Mouse (Mus musculus) embryonic facial prominence, embryonic 11.5 days (tissue): ENCODE measurements around the gene Abraxas2. TPM values are rescaled to one million over a fixed set of nuclear protein-coding genes. Genes with fewer than 3 reads are reported as not detected.

Source experiments
- ATAC-seq: fragments of 200-750 bp; cut with Nextera tagmentation; replicated peaks from 2 replicates; pipeline ENCODE4 v1.8.0; 2017; ENCODE audit warnings: low read depth; ENCODE audit not compliant: insufficient number of reproducible peaks, low FRiP score, low TSS enrichment
- DNase-seq: peaks from one replicate; pipeline ENCODE4 v3.0.0-alpha.2; 2015; ENCODE audit warnings: low spot score
- H3K27ac ChIP-seq: fragments of 300-500 bp; sonication (generic); replicated peaks from 2 replicates; pipeline ENCODE4 v1.5.1; 2014; ENCODE audit warnings: mild to moderate bottlenecking, low read depth, low read length, control low read depth
- H3K27me3 ChIP-seq: fragments of 300-500 bp; sonication (generic); 2 replicates; pipeline ENCODE4 v1.6.1; 2014; ENCODE audit warnings: mild to moderate bottlenecking, low read length, moderate library complexity, mixed read lengths; ENCODE audit not compliant: control insufficient read depth, insufficient read depth
- H3K36me3 ChIP-seq: fragments of 300-500 bp; sonication (generic); replicated peaks from 2 replicates; pipeline ENCODE4 v1.6.1; 2014; ENCODE audit warnings: low read depth, mild to moderate bottlenecking, low read length, moderate library complexity, mixed read lengths; ENCODE audit not compliant: control insufficient read depth, insufficient read depth
- H3K4me1 ChIP-seq: fragments of 300-500 bp; sonication (generic); 2 replicates; pipeline ENCODE4 v1.6.1; 2014; ENCODE audit warnings: low read length, mixed read lengths; ENCODE audit not compliant: control insufficient read depth, insufficient read depth
- H3K4me2 ChIP-seq: fragments of 300-500 bp; sonication (generic); 2 replicates; pipeline ENCODE4 v1.6.1; 2014; ENCODE audit warnings: low read depth, mild to moderate bottlenecking, control low read depth, low read length, moderate library complexity
- H3K4me3 ChIP-seq: fragments of 300-500 bp; sonication (generic); 2 replicates; pipeline ENCODE4 v1.5.1; 2014; ENCODE audit warnings: low read depth, low read length, control low read depth
- H3K9ac ChIP-seq: fragments of 300-500 bp; sonication (generic); replicated peaks from 2 replicates; pipeline ENCODE4 v1.6.1; 2014; ENCODE audit warnings: mild to moderate bottlenecking, control low read depth, low read length
- H3K9me3 ChIP-seq: fragments of 300-500 bp; sonication (generic); replicated peaks from 2 replicates; pipeline ENCODE4 v1.6.1; 2016; ENCODE audit warnings: mild to moderate bottlenecking, low read length, inconsistent platforms, mixed read lengths; ENCODE audit not compliant: control insufficient read depth
- WGBS: fragments of 180-500 bp; shearing (Covaris S2); extraction: QIAGEN DNeasy Blood & Tissue Kit; methylation state at CpG from one replicate; pipeline ENCODE4 v1.1.7; 2014; 5-methylcytosine and 5-hydroxymethylcytosine counted together
- polyA plus RNA-seq: library from polyadenylated mRNA; unstranded; fragments of >200 nt; fragmentation: Nextera tagmentation; extraction: Ambion mirVana; gene quantifications from 2 replicates; pipeline ENCODE4 v1.2.1, GENCODE M21; 2014

The Abraxas2 gene
- polyA plus RNA-seq, 1 experiment from 2014 or later = 41.3 TPM

- Histone ChIP-seq H3K4me2 (peak overlapping the region; percentile 91), H3K27me3 (no peaks in the 10 kb centered on the region), H3K9me3 (no peaks in the 10 kb centered on the region), H3K4me3 (peak overlapping the region; percentile 72), H3K36me3 (no peaks in the 10 kb centered on the region), H3K4me1 (peaks cover 13% of the 10 kb centered on the region), H3K9ac (peak overlapping the region; percentile 91), H3K27ac (peak overlapping the region; percentile 81)
- 3% methylated on average over 7 of the region's 7 CpGs for WGBS
- ATAC-seq (no peak), DNase-seq (no peak)
These were observed 45.0 kb upstream of the Abraxas2 start for GRCm38 (mm10) chr7:132814089-132814450.

DNA sequence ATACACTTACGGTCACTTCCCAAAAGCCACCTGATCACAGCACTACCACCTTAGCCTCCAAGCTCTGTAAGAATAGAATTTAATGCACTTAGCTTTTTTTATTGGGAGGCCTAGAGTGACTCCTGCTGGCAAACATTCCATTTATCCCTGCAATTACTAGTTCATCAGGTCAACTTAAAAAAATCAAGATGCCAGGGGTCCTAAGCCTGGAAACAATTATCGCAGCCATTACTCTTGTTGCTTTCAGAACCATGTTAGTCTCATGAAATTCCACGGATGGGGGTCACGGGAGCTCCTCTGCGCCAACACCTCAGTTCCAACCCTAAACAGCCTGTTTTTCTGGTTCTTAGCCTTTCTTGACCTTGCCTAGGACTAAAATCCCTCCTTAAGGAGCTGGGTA, 43.9 kb upstream of the Abraxas2 start:
- DNase-seq (peak; percentile 83), ATAC-seq (no peak)
- WGBS = 24% methylated on average over 5 of the region's 5 CpGs
- H3K36me3 ChIP-seq = no peaks in the 10 kb centered on the region
- H3K9me3 ChIP-seq = no peaks in the 10 kb centered on the region
- peaks cover 9% of the 10 kb centered on the region for H3K4me1 ChIP-seq
- no peak overlapping the region for H3K4me3 ChIP-seq
- H3K27me3 ChIP-seq = no peaks in the 10 kb centered on the region
- no peak overlapping the region for H3K27ac ChIP-seq
- H3K4me2 ChIP-seq = no peak overlapping the region
- no peak overlapping the region for H3K9ac ChIP-seq

GRCm38 (mm10) chr7:132816528-132816927, 42.5 kb upstream of the Abraxas2 start:
- Histone ChIP-seq H3K27ac (no peak overlapping the region), H3K4me1 (no peaks in the 10 kb centered on the region), H3K4me3 (no peak overlapping the region), H3K36me3 (no peaks in the 10 kb centered on the region), H3K4me2 (no peak overlapping the region), H3K9me3 (no peaks in the 10 kb centered on the region), H3K27me3 (no peaks in the 10 kb centered on the region), H3K9ac (no peak overlapping the region)
- 70% methylated on average over 2 of the region's 2 CpGs for WGBS
- ATAC-seq (no peak), DNase-seq (no peak)

DNA sequence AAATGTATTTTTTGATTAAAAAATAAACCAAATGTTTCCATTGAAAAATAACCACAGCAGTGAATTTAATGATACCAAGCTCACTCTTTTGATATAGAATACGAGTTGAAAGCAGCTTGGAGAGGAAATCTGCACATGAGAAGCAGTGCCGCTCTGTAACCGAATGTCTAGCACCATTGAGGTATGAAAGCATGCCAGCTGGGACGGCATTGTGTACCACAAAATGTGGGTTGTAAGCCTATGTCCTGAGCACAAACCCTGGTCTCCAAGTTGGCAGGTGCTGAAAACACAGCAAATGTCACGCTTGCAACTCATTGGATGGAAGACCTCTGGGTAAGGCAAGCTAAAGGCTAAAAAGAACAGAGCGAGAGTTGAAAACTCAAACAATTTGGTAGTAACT, 42.0 kb upstream of the Abraxas2 start:
- Histone ChIP-seq H3K27me3 (no peaks in the 10 kb centered on the region), H3K4me1 (no peaks in the 10 kb centered on the region), H3K9me3 (no peaks in the 10 kb centered on the region), H3K27ac (no peak overlapping the region), H3K36me3 (no peaks in the 10 kb centered on the region), H3K4me3 (no peak overlapping the region), H3K9ac (no peak overlapping the region), H3K4me2 (no peak overlapping the region)
- ATAC-seq (no peak), DNase-seq (no peak)
- WGBS = 89% methylated on average over 6 of the region's 6 CpGs

DNA sequence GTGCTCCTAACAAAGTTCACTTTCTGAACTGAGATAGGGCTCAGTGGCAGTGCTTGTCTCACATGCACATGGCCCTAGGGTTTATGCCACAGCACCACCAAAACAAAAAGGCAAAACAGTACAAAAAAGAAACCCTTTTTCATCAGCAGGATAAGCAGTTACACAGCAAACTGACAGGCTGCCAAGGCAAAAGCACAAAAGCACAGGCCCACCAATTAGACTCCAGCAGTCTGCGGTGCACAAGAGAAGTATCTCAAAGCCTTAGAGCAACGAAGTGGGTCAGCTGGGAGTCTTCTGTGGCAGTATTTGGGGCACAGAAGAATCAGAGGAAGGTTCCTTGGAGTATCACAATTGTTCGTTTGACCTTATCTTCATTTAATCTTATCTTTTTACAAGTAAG, 38.3 kb upstream of the Abraxas2 start:
- ATAC-seq (no peak), DNase-seq (no peak)
- Histone ChIP-seq H3K4me2 (no peak overlapping the region), H3K36me3 (no peaks in the 10 kb centered on the region), H3K27ac (no peak overlapping the region), H3K9ac (no peak overlapping the region), H3K9me3 (no peaks in the 10 kb centered on the region), H3K27me3 (no peaks in the 10 kb centered on the region), H3K4me1 (no peaks in the 10 kb centered on the region), H3K4me3 (no peak overlapping the region)
- WGBS = 76% methylated on average over 3 of the region's 3 CpGs

DNA sequence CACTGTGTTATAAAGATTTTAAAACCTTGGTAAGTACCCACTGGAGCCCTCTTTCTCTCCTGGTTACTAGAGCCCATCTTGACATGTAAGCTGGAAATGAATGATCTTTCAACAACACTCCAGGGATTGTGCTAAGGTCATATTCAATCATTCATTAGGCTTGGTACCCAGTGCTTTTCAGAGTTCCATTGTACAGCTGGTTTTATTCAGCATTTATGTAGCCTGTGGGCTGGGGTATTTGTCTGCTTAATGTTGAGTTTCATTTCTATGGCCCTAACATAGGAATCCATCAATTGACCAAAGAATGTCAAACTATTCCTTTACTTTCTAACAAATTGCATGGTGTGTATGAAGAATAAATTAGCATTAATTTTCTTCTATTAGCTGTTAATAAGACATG, 35.2 kb upstream of the Abraxas2 start:
- Histone ChIP-seq H3K9ac (no peak overlapping the region), H3K4me1 (no peaks in the 10 kb centered on the region), H3K36me3 (no peaks in the 10 kb centered on the region; the same call in 1 of the 2 replicates), H3K4me2 (no peak overlapping the region), H3K27me3 (no peaks in the 10 kb centered on the region), H3K27ac (no peak overlapping the region), H3K4me3 (no peak overlapping the region), H3K9me3 (no peaks in the 10 kb centered on the region)
- no peak for DNase-seq
- ATAC-seq = no peak

DNA sequence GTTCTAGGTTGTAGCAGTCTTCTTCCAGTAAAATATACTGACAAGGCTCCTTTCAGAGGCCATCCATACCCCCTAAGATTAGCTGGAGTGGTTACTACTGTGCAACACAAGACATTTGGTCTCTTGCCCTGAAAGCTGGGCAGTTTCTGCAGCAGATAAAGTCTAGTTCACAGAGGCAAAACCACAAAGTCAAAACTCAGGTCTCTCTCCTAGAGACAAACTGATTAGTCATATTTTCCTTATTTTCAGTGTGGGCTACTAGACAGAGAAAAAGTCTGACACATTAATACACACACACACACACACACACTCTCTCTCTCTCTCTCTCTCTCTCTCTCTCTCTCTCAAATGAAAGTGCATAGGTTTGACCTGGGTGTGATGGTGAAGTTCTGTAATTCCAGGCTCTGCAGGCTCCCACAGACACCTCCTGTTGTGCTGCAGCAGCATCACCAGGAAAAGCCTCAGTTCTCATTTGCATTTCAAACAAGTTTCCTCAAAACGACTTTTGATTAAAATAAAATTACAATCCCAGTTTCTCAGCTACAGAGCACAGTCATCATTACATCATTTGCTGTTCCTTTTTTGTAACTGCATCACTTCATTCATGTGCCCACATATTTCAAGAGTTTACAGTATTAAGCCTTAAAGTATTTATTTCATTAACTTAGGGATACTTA, 34.5 kb upstream of the Abraxas2 start:
- H3K4me3 ChIP-seq = no peak overlapping the region

DNA sequence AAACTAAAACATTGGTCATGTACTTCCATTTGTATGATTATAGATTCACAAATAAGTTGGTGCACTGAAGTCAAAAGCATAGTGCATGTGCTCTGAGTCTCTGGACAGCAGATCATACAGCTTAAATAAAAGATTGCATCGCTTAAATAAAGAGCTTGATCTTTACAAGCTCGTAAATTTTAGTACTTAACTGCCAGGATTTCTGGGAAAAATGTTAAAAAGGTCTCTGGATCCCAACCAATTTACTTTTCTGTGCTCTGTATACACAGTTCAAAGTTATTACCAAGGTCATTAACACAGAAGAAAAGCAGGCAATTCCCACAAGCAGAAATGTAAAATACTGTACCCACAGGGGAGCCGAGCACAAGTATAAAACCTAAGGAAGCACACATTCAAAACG, 28.1 kb upstream of the Abraxas2 start:
- Histone ChIP-seq H3K4me2 (no peak overlapping the region), H3K27me3 (no peaks in the 10 kb centered on the region), H3K27ac (no peak overlapping the region), H3K9ac (no peak overlapping the region), H3K4me1 (no peaks in the 10 kb centered on the region), H3K36me3 (no peaks in the 10 kb centered on the region; the same call in 1 of the 2 replicates), H3K4me3 (no peak overlapping the region), H3K9me3 (no peaks in the 10 kb centered on the region)
- WGBS = 84% methylated on average over 4 of the region's 4 CpGs
- DNase-seq (no peak), ATAC-seq (no peak)

More for the DNA sequence above, 34.5 kb upstream of the Abraxas2 start:
- 35% methylated on average over 1 of the region's 1 CpGs for WGBS
- Histone ChIP-seq H3K9me3 (no peaks in the 10 kb centered on the region), H3K27me3 (no peaks in the 10 kb centered on the region), H3K4me2 (no peak overlapping the region), H3K27ac (no peak overlapping the region), H3K9ac (no peak overlapping the region), H3K4me1 (no peaks in the 10 kb centered on the region), H3K36me3 (no peaks in the 10 kb centered on the region; the same call in 1 of the 2 replicates)
- no peak for ATAC-seq
- no peak for DNase-seq
